21 mouse cellular contexts compared by ENCODE assay signal in genomic region chr3:104416806-104417205, GRCm38 (mm10).
DNase-seq lines count a peak whose midpoint lies in the region; ATAC-seq lines count a peak whose summit lies in the region.
"Had no signal": no experiment of that assay in that cellular context is flagged by ENCODE, and none has a peak within 500 bp of the region (broad histone marks: within the 10 kb centered on the region; RNA-seq: fewer than 3 reads in every experiment).

No protein-coding gene starts in this region.

- peak; percentile 22 for DNase-seq in liver
- no peak for DNase-seq in liver, embryonic 11.5 days (ENCODE audit: low spot score)
- DNase-seq: adrenal gland, adult 2 months; adrenal gland, postnatal 10 days; adrenal gland, postnatal 25 days; cerebellum, adult 11 months; cerebellum, adult 18-20 months; cerebellum, adult 8-10 months; cerebellum, adult 9-11 months; cerebellum, postnatal 14 days; cerebellum, postnatal 36 days; embryo, embryonic 11 days had no signal

- ATAC-seq in liver, embryonic 11.5 days (replicated peaks; ENCODE audit: low FRiP score): no peak
- 0 out of 2 replicates have a peak, but pooled peaks have one; percentile 37 for ATAC-seq in liver, embryonic 16.5 days (ENCODE audit: low read depth)
- no peak for ATAC-seq in liver, embryonic 12.5 days
- ATAC-seq: forebrain, embryonic 14.5 days; forebrain, embryonic 16.5 days had no signal

- peaks cover 4% of the 10 kb centered on the region for H3K4me1 ChIP-seq in liver, embryonic 11.5 days (replicated peaks; ENCODE audit: control insufficient read depth, insufficient read depth, low read length)
- peaks cover 8% of the 10 kb centered on the region for H3K4me1 ChIP-seq in liver, embryonic 16.5 days (ENCODE audit: control insufficient read depth, low read depth, low read length)
- peaks cover 13% of the 10 kb centered on the region for H3K4me1 ChIP-seq in liver, embryonic 12.5 days
- H3K4me1 ChIP-seq: embryonic facial prominence, embryonic 13.5 days; embryonic facial prominence, embryonic 15.5 days; forebrain, embryonic 10.5 days; forebrain, embryonic 12.5 days had no signal

- no peaks in the 10 kb centered on the region for H3K9me3 ChIP-seq in liver, embryonic 11.5 days (ENCODE audit: control insufficient read depth, low read length)
- H3K9me3 ChIP-seq in liver, embryonic 16.5 days (replicated peaks; ENCODE audit: control insufficient read depth, low read length): no peaks in the 10 kb centered on the region
- no peaks in the 10 kb centered on the region for H3K9me3 ChIP-seq in liver, embryonic 12.5 days (replicated peaks)
- H3K9me3 ChIP-seq: embryonic facial prominence, embryonic 13.5 days; embryonic facial prominence, embryonic 15.5 days; forebrain, embryonic 10.5 days; forebrain, embryonic 12.5 days had no signal

- no peak overlapping the region for H3K4me3 ChIP-seq in liver, embryonic 11.5 days (ENCODE audit: low read depth, low read length)
- no peak overlapping the region for H3K4me3 ChIP-seq in liver, embryonic 16.5 days (ENCODE audit: low read depth, low read length)
- no peak overlapping the region for H3K4me3 ChIP-seq in liver, embryonic 12.5 days
- H3K4me3 ChIP-seq: embryonic facial prominence, embryonic 13.5 days; embryonic facial prominence, embryonic 15.5 days; erythroblast, embryonic 14.5 days; forebrain, embryonic 10.5 days; forebrain, embryonic 12.5 days had no signal

- 55% methylated on average over 5 of the region's 5 CpGs for WGBS in liver, embryonic 11.5 days
- WGBS in liver, embryonic 16.5 days (ENCODE audit: insufficient replicate concordance): 46% methylated on average over 5 of the region's 5 CpGs
- WGBS in liver, embryonic 12.5 days (ENCODE audit: insufficient replicate concordance): 53% methylated on average over 5 of the region's 5 CpGs

- no peaks in the 10 kb centered on the region for H3K27me3 ChIP-seq in liver, embryonic 11.5 days (replicated peaks; ENCODE audit: control insufficient read depth, insufficient read depth, low read length)
- no peaks in the 10 kb centered on the region for H3K27me3 ChIP-seq in liver, embryonic 16.5 days (ENCODE audit: control insufficient read depth, insufficient read depth, low read depth, low read length)
- H3K27me3 ChIP-seq in liver, embryonic 12.5 days (replicated peaks): no peaks in the 10 kb centered on the region
- H3K27me3 ChIP-seq: embryonic facial prominence, embryonic 13.5 days; embryonic facial prominence, embryonic 15.5 days; forebrain, embryonic 12.5 days had no signal

- no peak overlapping the region for H3K4me2 ChIP-seq in liver, embryonic 11.5 days
- no peak overlapping the region for H3K4me2 ChIP-seq in liver, embryonic 16.5 days (ENCODE audit: low read depth, low read length)
- no peak overlapping the region for H3K4me2 ChIP-seq in liver, embryonic 12.5 days
- H3K4me2 ChIP-seq: embryonic facial prominence, embryonic 13.5 days; embryonic facial prominence, embryonic 15.5 days; forebrain, embryonic 12.5 days had no signal

- H3K9ac ChIP-seq in liver, embryonic 11.5 days (ENCODE audit: low read depth, low read length): no peak overlapping the region
- H3K9ac ChIP-seq in liver, embryonic 16.5 days (ENCODE audit: low read depth, low read length): no peak overlapping the region
- H3K9ac ChIP-seq in liver, embryonic 12.5 days: no peak overlapping the region
- H3K9ac ChIP-seq: embryonic facial prominence, embryonic 13.5 days; embryonic facial prominence, embryonic 15.5 days; forebrain, embryonic 12.5 days had no signal

- H3K36me3 ChIP-seq in liver, embryonic 11.5 days (ENCODE audit: control insufficient read depth, insufficient read depth, low read length): no peaks in the 10 kb centered on the region
- H3K36me3 ChIP-seq in liver, embryonic 16.5 days (ENCODE audit: control insufficient read depth, insufficient read depth): no peaks in the 10 kb centered on the region
- no peaks in the 10 kb centered on the region for H3K36me3 ChIP-seq in liver, embryonic 12.5 days
- H3K36me3 ChIP-seq: embryonic facial prominence, embryonic 13.5 days; embryonic facial prominence, embryonic 15.5 days; forebrain, embryonic 10.5 days; forebrain, embryonic 12.5 days had no signal

- H3K27ac ChIP-seq in liver, embryonic 11.5 days (ENCODE audit: low read depth, low read length): no peak overlapping the region
- no peak overlapping the region for H3K27ac ChIP-seq in liver, embryonic 16.5 days (ENCODE audit: low read length)
- no peak overlapping the region for H3K27ac ChIP-seq in liver, embryonic 12.5 days
- H3K27ac ChIP-seq: embryonic facial prominence, embryonic 13.5 days; embryonic facial prominence, embryonic 15.5 days; forebrain, embryonic 10.5 days; forebrain, embryonic 12.5 days had no signal
